Mouse (Mus musculus): Measurements from ENCODE around the gene Rsu1.

Rsu1 gene

GRCm38 (mm10) chr2:13168743-13169142, 102.5 kb downstream of the Rsu1 start:
- peak; percentile 37 for DNase-seq (ENCODE audit: low spot score)

- no peak for DNase-seq (ENCODE audit: low spot score)
Measured at GRCm38 (mm10) chr2:13161717-13162116, 109.5 kb downstream of the Rsu1 start.

DNA sequence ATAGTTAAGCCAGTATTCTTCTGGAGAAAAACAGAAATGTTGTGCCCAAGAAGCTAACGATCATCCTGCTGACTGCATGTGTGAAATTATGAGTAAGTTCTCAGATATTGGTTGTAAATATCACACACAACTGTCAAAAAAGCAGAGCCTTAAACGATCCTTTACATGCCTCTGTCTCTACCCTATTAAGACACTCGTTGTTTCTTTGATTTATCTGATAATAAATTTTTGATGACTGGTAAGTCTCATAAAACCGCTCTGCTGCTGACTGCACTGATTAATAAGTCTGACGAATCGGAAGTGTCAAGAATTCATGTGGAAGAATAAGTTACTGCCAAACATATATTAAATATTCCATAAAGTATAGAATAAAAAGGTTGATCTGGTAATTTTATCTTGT, 126.0 kb downstream of the Rsu1 start:
- DNase-seq (ENCODE audit: low spot score) = no peak

GRCm38 (mm10) chr2:13134890-13135289, 136.3 kb downstream of the Rsu1 start:
- no peak for DNase-seq (ENCODE audit: low spot score)

DNA sequence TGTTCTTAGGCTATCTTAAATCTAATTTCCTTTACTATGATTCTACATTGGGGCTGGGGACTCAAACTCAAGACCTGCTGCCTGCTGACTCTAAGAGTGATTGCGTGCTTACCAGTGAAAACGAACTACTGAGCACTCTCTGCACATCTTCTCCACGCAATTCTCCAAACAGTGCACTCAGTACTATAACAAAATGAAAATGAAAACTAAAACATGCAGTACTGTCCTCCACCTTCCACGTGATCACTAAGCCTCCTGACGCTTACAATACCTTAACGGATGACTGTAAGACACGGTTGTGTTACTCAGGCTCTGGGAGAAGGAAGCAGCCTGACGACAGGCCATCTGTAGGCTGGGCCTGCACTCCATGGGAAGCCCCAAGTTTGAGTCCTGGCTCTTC, 138.4 kb downstream of the Rsu1 start:
- no peak for DNase-seq (ENCODE audit: low spot score)

- DNase-seq (ENCODE audit: low spot score) = no peak
Measured at GRCm38 (mm10) chr2:13132406-13132805, 138.8 kb downstream of the Rsu1 start.

- no peak for DNase-seq (ENCODE audit: low spot score)
Measured at GRCm38 (mm10) chr2:13129859-13130258, 141.4 kb downstream of the Rsu1 start.

GRCm38 (mm10) chr2:13129337-13129736, 141.9 kb downstream of the Rsu1 start:
- DNase-seq (ENCODE audit: low spot score) = no peak

DNA sequence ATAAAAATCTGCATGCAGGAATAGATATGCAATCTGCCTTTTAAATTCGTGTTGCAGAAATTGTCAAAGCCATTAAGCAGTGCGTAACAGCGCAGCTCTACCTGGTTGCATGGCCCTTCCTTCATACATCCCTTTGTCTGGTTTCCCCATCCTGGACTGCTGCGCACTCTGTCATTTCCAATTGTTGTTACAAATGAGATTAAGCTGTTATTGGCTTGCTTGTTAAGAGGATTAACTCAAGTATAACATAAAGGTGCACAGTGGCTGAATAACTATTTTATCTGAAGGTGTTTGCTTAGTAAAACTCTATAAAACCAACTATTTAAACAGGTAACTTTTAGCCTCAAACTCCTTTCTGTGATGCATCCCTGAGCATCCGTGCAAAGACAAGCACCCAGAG, 150.8 kb downstream of the Rsu1 start:
- no peak for DNase-seq (ENCODE audit: low spot score)

GRCm38 (mm10) chr2:13117896-13118295, 153.3 kb downstream of the Rsu1 start:
- DNase-seq (ENCODE audit: low spot score) = no peak

GRCm38 (mm10) chr2:13106531-13106930, 164.7 kb downstream of the Rsu1 start:
- no peak for DNase-seq (ENCODE audit: low spot score)

- DNase-seq (ENCODE audit: low spot score) = no peak
Measured at GRCm38 (mm10) chr2:13104388-13104787, 166.8 kb downstream of the Rsu1 start.

GRCm38 (mm10) chr2:13103797-13104200, 167.4 kb downstream of the Rsu1 start:
- DNase-seq (ENCODE audit: low spot score) = no peak

- no peak for DNase-seq (ENCODE audit: low spot score)
Measured at GRCm38 (mm10) chr2:13094045-13094444, 177.2 kb downstream of the Rsu1 start.

GRCm38 (mm10) chr2:13093570-13093969, 177.6 kb downstream of the Rsu1 start:
- DNase-seq (ENCODE audit: low spot score) = no peak

DNA sequence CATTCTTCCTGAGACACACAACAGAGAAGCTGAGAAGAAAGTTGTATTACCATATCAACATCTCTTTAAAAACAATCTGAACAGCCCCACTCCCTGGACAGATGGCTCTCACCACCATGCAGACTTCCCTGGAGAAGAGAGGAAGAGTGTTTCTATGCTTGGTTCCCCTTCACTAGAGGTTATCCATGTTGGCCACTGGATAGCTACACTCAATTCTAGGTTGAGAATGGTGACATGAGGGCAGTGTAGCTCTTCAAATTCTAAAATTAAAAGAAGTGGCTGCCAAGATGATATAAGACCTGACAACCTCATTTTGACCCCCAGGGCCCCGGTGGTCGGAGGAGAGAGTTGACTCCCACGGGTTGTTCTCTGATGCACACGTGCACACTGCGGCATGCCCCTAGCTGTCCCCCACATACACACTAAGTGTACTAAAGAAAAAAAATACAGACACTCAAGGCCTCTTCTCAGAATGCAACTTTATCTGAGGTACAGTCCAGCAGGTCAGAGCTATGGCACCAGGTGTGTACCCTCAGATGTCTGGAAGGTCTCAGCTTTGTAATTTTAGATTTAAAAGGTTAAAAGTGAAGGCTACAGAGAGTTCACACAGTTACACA, 179.7 kb downstream of the Rsu1 start:
- no peak for DNase-seq (ENCODE audit: low spot score)

DNA sequence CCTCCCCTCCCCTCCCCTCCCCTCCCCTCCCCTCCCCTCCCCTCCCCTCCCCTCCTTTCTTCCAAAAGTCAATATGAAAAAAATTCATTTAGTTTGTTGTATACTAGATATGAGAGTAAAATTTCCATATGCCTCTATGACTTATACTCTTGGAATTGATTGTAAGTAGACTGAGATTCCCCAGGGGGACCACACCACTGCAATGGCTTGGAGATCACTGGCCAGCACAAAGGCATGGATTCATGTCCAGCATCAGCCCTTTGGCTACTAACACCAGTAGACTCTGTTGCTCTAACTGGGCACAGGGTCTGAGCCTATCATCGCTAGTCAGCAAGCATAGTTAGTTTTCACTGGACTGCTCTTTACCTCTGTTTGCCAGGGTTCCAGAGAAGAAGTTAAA, 180.4 kb downstream of the Rsu1 start:
- no peak for DNase-seq (ENCODE audit: low spot score)

DNA sequence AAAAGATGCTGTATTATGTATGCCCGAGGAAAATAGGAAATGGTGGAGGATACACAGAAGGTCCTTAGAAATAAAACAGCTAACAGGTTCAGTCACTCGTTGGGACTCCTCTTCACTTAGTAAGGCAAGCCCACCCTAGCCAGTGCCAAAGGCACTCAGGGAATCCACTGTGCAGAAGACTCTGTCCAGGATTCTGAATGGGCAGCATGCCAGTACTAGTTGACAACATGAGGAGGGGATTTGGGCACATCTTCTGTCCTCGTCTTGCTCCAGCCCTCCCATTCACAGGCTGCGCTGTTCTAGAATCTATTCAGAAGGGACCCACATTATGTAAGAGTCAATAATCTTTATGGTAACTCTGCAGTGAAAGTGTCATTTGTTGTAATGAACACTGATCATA, 181.4 kb downstream of the Rsu1 start:
- no peak for DNase-seq (ENCODE audit: low spot score)

- no peak for DNase-seq (ENCODE audit: low spot score)
Measured at GRCm38 (mm10) chr2:13088266-13088665, 182.9 kb downstream of the Rsu1 start.

DNA sequence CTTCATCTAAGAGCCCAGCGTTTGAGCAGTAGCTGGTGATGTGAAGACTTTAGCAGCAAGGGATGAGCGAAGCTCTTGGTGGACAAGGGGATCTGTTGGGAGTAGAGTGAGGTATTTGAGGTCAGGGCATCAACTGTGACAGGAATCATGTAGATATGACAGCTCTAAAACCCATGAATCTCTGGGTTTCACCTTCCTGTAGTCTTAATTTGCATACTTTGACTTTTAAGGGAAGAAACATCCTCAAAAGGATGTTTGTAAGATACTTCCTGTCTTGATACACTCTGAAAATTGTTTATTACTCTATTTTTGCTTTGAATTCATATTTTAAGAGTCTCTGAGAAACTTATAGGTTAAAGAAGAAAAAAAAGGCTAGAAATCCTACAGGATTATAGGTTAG, 183.4 kb downstream of the Rsu1 start:
- DNase-seq (ENCODE audit: low spot score) = no peak

DNA sequence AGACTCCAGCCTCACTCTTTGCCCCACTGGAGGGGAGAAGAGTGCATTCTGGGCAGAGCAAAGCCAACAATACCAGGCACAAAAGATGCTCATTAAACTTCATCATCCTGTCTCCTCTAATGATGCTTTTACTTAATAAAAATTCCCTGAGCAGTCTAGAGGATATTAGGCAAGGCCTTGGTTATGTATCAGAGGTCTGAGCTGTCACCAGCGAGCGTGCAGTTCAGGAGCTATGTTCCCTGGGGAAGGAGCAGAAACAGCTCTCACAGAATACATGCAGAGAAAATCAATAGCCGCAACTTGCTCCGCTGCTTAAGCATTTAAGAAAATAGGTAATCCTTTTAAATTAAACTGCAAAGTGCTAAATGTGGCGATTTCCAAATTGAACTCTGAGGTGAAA, 187.0 kb downstream of the Rsu1 start:
- no peak for DNase-seq (ENCODE audit: low spot score)

DNA sequence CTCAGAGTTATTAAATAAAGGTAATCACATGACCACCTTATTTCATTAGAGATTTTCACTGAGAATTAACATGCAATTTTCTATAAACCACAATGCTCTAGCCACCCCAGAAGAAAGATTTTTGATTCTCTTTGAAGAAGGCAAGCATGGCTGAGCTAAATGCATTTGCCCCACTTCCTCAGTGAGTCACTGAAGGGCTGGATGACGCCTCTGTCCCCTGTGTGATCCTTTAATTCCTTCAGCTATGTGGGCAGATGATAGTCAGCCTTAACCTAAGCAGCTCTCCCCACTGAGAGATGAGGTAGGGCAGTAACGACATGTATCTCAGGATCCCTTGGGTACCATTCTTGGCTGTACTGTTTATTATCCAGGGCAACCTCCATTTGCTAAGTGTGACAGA, 190.7 kb downstream of the Rsu1 start:
- DNase-seq (ENCODE audit: low spot score) = no peak

- no peak for DNase-seq (ENCODE audit: low spot score)
Measured at GRCm38 (mm10) chr2:13072243-13072642, 199.0 kb downstream of the Rsu1 start.

- DNase-seq (ENCODE audit: low spot score) = no peak
Measured at GRCm38 (mm10) chr2:13060426-13061170, 210.6 kb downstream of the Rsu1 start.
